Mouse (Mus musculus) megakaryocyte, embryonic 14.5 days (primary cell): ENCODE data around the gene Adam12.

ENCODE experiments used
- FLI1 ChIP-seq: IDR thresholded peaks from 2 replicates; pipeline ENCODE4 v1.6.1; 2012; ENCODE audit warnings: low read length, inconsistent platforms, mixed read lengths
- GATA1 ChIP-seq: IDR thresholded peaks from 3 replicates; pipeline ENCODE4 v1.6.1; 2012; ENCODE audit warnings: mixed read lengths, low read length, inconsistent platforms, borderline replicate concordance

DNA sequence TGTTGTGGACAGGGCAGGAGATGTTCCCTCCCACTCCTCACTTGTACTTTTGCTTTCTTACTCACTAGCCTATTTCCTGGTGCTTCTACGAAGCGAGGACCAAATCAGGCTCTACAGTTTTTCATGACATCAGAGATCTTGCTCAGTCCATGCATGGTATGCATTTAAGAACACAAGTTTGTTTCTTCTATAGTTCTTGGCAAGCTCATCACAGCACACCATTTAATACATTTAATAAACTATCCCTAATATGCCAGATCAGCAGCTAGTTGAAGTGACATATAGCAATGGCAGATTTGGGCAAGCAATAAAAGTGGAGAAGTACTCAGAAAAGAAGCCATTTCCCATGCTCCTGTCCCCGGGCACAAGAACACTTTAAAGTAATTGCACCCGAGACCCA, 285.8 kb downstream of the Adam12 start:
- TF ChIP-seq GATA1 (no peak), FLI1 (no peak)
